Mouse (Mus musculus): Measurements from ENCODE around the gene Rxrb. TPM values are rescaled to one million over a fixed set of nuclear protein-coding genes. Genes with fewer than 3 reads are reported as not detected.
"Not testable (repeated sequence)": the region's sequence is repeated elsewhere in the genome, so short reads cannot be mapped to it uniquely, and the experiment has no call there.

The Rxrb gene
- polyA plus RNA-seq, 1 experiment from 2014 or later = 29.1 TPM

DNA sequence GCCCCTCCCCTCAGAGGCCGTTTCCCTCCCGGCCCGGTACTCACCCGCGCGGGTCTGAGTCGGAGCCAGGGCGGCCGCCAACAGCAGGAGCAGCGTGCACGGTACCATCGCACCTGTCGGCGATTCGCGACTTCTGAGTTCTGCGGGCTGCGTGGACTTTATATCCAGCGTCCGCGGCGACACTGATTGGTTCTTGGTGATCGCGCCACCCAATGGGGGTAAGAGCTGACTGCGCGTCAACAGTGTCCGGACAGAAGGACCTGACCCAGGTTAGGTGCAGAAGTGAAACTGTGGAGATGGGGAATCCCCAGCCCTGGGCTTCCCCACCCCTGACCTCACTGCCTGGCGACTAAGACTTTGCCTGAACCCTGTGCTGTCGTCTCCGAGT lies 31.5 kb upstream of the Rxrb start, which contains the start of gene H2-K1:
TSS of gene H2-K1 (minus strand) at position 198 of the 388 bp plus-strand sequence.
- no peaks in the 10 kb centered on the region for H3K36me3 ChIP-seq (ENCODE audit: control insufficient read depth, insufficient read depth, low read length)
- H3K4me2 ChIP-seq (ENCODE audit: low read depth, low read length) = peak within 1 kb of the TSS; percentile 88
- H3K27me3 ChIP-seq (ENCODE audit: control insufficient read depth, insufficient read depth, low read length) = peaks cover 9% of the 10 kb centered on the region; the same call in 1 of the 2 replicates
- H3K4me1 ChIP-seq (ENCODE audit: control insufficient read depth, insufficient read depth, low read length) = 0 out of 2 replicates have a peak, but pooled peaks cover 2% of the 10 kb centered on the region
- H3K9me3 ChIP-seq (ENCODE audit: control insufficient read depth, low read length) = no peaks in the 10 kb centered on the region
- H3K4me3 ChIP-seq (ENCODE audit: low read depth, low read length) = peak within 1 kb of the TSS; percentile 40
- peak within 1 kb of the TSS; percentile 28; the same call in 1 of the 2 replicates for H3K9ac ChIP-seq (replicated peaks; ENCODE audit: low read depth, low read length)
- under 1% methylated on average over 18 of the region's 30 CpGs for WGBS
- peak; percentile 79 for ATAC-seq (ENCODE audit: low read depth)
- H3K27ac ChIP-seq (ENCODE audit: low read depth, low read length) = no peak within 1 kb of the TSS

DNA sequence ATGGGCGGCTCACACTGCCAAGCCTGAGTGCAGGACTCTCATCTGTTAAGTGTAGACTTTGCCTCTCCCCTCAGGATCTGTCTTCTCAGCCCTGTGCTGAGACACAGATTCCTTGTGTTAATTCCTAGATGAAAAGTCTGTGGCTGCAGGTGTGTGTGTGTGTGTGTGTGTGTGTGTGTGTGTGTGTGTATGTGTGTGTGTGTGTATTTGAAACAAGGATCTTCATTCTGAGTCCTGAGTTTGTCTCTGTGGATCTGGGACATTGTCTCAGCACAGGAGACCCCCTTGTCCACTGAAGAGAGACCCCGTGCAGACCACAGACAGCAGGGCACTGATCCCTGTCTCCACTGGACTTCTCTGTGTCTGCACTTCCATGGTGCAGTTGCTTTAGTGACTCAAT lies 30.8 kb upstream of the Rxrb start:
- not testable (repeated sequence) for H3K4me3 ChIP-seq (ENCODE audit: low read depth, low read length); ATAC-seq (ENCODE audit: low read depth); H3K4me2 ChIP-seq (ENCODE audit: low read depth, low read length); H3K4me1 ChIP-seq (ENCODE audit: control insufficient read depth, insufficient read depth, low read length); H3K27me3 ChIP-seq (ENCODE audit: control insufficient read depth, insufficient read depth, low read length); H3K36me3 ChIP-seq (ENCODE audit: control insufficient read depth, insufficient read depth, low read length); H3K9ac ChIP-seq (replicated peaks; ENCODE audit: low read depth, low read length); H3K27ac ChIP-seq (ENCODE audit: low read depth, low read length); H3K9me3 ChIP-seq (ENCODE audit: control insufficient read depth, low read length)
- 65% methylated on average over 2 of the region's 2 CpGs for WGBS

DNA sequence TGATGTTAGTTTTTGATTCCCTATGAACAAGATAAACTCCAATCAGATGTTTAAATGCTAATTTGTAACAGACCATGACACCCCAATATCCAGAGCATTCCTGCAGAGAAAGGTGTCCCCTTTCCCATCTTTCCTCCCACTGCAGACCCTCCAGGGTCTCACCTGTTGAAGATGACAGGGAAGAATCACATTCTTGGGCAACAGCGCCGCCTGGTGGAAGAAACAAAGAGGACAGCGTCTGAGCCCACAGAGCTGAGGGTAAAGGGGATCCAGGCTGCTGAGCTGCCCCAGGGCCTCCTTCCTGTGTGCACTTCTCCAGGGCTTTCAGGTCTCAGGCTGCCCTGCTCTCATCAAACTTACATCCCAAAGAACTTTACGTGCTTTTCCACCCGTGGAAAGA lies 28.2 kb upstream of the Rxrb start:
- no peaks in the 10 kb centered on the region for H3K9me3 ChIP-seq (ENCODE audit: control insufficient read depth, low read length)
- 7% methylated on average over 5 of the region's 5 CpGs for WGBS

DNA sequence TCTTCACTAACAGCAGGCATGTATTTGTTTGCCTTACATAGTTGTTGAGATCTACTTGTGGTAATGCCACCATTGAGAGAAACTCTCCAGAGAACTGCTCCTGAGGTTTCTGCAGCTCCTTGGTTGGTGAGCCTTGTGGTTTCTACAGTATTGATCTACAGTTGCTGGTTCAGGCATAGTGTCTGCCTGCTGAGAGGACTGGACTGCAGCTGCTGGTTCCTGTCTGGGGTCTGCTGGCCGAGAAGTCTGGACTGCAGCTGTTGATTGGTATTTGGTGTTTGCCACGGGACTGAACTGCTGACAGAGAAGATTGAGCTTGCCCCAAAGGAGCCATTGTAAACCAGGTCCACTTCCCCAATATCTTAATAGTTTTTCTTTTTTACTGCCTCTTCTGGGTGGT lies 25.0 kb upstream of the Rxrb start:
- no peak overlapping the region for H3K4me3 ChIP-seq (ENCODE audit: low read depth, low read length)
- WGBS = 51% methylated on average over 2 of the region's 2 CpGs
- ATAC-seq (ENCODE audit: low read depth) = no peak
- no peaks in the 10 kb centered on the region for H3K36me3 ChIP-seq (ENCODE audit: control insufficient read depth, insufficient read depth, low read length)
- peaks cover 2% of the 10 kb centered on the region; the same call in 1 of the 2 replicates for H3K27me3 ChIP-seq (ENCODE audit: control insufficient read depth, insufficient read depth, low read length)
- no peak overlapping the region for H3K4me2 ChIP-seq (ENCODE audit: low read depth, low read length)
- no peak overlapping the region for H3K27ac ChIP-seq (ENCODE audit: low read depth, low read length)
- H3K9ac ChIP-seq (replicated peaks; ENCODE audit: low read depth, low read length) = no peak overlapping the region
- no peaks in the 10 kb centered on the region for H3K9me3 ChIP-seq (ENCODE audit: control insufficient read depth, low read length)
- H3K4me1 ChIP-seq (ENCODE audit: control insufficient read depth, insufficient read depth, low read length) = no peaks in the 10 kb centered on the region

More for the DNA sequence above, 28.2 kb upstream of the Rxrb start:
- no peak overlapping the region for H3K4me2 ChIP-seq (ENCODE audit: low read depth, low read length)
- H3K27me3 ChIP-seq (ENCODE audit: control insufficient read depth, insufficient read depth, low read length) = peaks cover 9% of the 10 kb centered on the region; the same call in 1 of the 2 replicates
- 0 out of 2 replicates have a peak, but pooled peaks cover 2% of the 10 kb centered on the region for H3K4me1 ChIP-seq (ENCODE audit: control insufficient read depth, insufficient read depth, low read length)
- ATAC-seq (ENCODE audit: low read depth) = no peak
- no peak overlapping the region for H3K27ac ChIP-seq (ENCODE audit: low read depth, low read length)
- no peak overlapping the region for H3K4me3 ChIP-seq (ENCODE audit: low read depth, low read length)
- H3K36me3 ChIP-seq (ENCODE audit: control insufficient read depth, insufficient read depth, low read length) = no peaks in the 10 kb centered on the region
- no peak overlapping the region for H3K9ac ChIP-seq (replicated peaks; ENCODE audit: low read depth, low read length)

DNA sequence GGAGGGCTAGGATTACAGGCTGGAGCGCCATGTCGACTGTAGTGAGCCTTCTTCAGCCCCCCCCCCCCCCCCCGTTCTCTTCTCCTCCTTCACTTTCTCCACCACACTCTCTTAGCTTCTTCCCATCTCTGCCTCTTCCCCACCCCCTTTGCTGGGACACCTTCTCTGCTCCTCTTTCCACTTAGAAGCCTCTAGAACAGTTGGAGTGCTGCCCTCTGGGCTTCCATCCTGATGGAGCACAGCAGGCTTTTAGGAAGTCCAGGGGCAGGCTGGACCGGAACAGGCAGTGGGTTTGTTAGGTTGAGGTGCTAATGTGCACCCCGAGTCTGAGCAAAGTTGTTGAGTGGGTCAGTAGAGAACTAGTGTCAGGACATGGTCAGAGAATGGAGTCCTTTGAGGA lies 21.5 kb upstream of the Rxrb start:
- Histone ChIP-seq H3K4me3 (ENCODE audit: low read depth, low read length) (no peak overlapping the region), H3K4me2 (ENCODE audit: low read depth, low read length) (no peak overlapping the region), H3K4me1 (ENCODE audit: control insufficient read depth, insufficient read depth, low read length) (no peaks in the 10 kb centered on the region), H3K9me3 (ENCODE audit: control insufficient read depth, low read length) (no peaks in the 10 kb centered on the region), H3K9ac (replicated peaks; ENCODE audit: low read depth, low read length) (no peak overlapping the region), H3K27ac (ENCODE audit: low read depth, low read length) (no peak overlapping the region), H3K27me3 (ENCODE audit: control insufficient read depth, insufficient read depth, low read length) (no peaks in the 10 kb centered on the region), H3K36me3 (ENCODE audit: control insufficient read depth, insufficient read depth, low read length) (no peaks in the 10 kb centered on the region)
- 86% methylated on average over 4 of the region's 5 CpGs for WGBS
- no peak for ATAC-seq (ENCODE audit: low read depth)

DNA sequence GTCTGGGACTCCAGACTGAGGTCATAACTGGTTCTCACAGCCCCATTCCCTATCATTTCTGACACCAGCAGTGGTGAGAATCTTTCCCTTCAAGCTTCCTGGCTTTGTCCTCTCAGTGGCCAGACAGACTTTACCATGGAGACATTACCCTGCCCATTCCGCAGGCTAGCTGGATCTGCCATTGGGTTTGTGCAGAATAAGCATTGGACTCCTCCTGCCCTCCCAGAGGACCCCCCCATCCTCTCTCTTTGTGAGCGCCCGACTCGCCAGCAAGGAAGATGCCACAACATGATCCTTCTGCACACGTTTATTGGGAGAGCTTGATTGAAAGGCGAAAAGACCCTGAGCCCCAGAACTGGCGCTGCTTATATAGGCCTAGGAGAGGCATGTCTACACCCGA lies 18.2 kb upstream of the Rxrb start:
- Histone ChIP-seq H3K9me3 (ENCODE audit: control insufficient read depth, low read length) (no peaks in the 10 kb centered on the region), H3K9ac (replicated peaks; ENCODE audit: low read depth, low read length) (no peak overlapping the region), H3K27ac (ENCODE audit: low read depth, low read length) (no peak overlapping the region), H3K36me3 (ENCODE audit: control insufficient read depth, insufficient read depth, low read length) (no peaks in the 10 kb centered on the region), H3K27me3 (ENCODE audit: control insufficient read depth, insufficient read depth, low read length) (no peaks in the 10 kb centered on the region), H3K4me1 (ENCODE audit: control insufficient read depth, insufficient read depth, low read length) (no peaks in the 10 kb centered on the region), H3K4me2 (ENCODE audit: low read depth, low read length) (no peak overlapping the region), H3K4me3 (ENCODE audit: low read depth, low read length) (no peak overlapping the region)
- WGBS = 94% methylated on average over 8 of the region's 8 CpGs
- no peak for ATAC-seq (ENCODE audit: low read depth)

DNA sequence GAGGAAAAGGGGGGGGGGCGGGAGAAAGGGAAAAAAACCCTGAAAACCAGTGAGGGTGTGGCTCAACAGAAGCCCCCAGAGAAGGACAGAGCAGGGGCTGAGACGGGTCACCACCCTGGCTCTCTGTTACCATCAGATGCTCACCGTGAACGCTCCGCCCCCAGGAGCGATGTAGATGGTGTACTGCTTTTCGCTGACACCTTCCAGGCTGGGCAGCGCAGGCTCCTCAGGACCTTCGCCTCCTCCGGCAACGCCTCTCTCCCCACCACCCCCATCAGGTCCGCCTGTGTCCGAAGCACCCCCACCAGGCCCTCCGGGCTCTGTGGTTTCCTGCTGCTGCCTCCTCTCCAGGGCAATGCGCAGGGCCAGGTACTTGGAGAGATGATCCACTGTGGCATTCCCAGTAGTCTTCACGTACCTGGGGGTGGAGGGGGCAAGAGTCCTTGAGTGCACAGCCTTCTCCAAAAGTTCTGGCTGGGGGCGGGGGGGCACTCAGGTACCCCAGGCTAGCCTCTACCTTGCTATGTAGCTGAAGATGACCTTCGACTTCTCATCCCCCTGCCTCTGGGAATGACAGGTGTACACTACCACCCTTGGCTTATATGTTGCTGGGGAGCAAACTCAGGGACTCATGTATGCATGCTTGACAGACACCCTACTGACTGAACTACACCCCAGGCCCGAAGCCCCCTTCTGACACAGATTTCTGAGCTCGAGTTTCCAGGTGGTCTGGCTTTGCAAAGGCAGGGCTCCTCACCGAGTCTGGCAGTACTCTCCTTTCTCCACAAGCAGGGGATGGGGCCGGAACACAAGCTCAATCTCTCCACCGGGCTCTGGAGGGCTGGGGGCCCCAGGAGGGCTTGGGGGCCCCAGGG lies 9.8 kb upstream of the Rxrb start:
- Histone ChIP-seq H3K4me1 (ENCODE audit: control insufficient read depth, insufficient read depth, low read length) (peaks cover 22% of the 10 kb centered on the region), H3K27ac (ENCODE audit: low read depth, low read length) (no peak overlapping the region), H3K9me3 (ENCODE audit: control insufficient read depth, low read length) (no peaks in the 10 kb centered on the region), H3K4me2 (ENCODE audit: low read depth, low read length) (no peak overlapping the region), H3K4me3 (ENCODE audit: low read depth, low read length) (no peak overlapping the region), H3K9ac (replicated peaks; ENCODE audit: low read depth, low read length) (no peak overlapping the region), H3K36me3 (ENCODE audit: control insufficient read depth, insufficient read depth, low read length) (no peaks in the 10 kb centered on the region; the same call in 1 of the 2 replicates), H3K27me3 (ENCODE audit: control insufficient read depth, insufficient read depth, low read length) (no peaks in the 10 kb centered on the region)
- 96% methylated on average over 23 of the region's 23 CpGs for WGBS
- no peak for ATAC-seq (ENCODE audit: low read depth)

DNA sequence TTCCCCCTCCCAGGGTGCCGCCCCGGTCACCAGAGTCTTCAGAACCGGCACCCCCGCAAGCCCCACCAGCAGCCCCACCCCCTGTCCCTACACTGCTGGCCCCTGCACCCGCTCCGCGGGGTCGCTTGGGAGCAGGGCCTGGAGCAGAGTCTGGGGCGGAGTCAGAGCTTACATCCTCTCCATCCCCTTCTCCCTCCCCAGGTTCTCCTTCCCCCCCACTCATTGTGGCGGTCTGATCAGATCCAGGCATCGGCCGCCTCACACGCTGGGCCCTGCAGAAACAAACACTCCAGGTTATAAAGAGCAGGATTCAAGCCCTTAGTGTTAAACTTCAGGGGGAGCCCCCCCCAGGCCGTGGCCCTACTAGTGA lies 9.2 kb upstream of the Rxrb start:
- Histone ChIP-seq H3K4me3 (ENCODE audit: low read depth, low read length) (no peak overlapping the region), H3K27me3 (ENCODE audit: control insufficient read depth, insufficient read depth, low read length) (no peaks in the 10 kb centered on the region), H3K9me3 (ENCODE audit: control insufficient read depth, low read length) (no peaks in the 10 kb centered on the region), H3K27ac (ENCODE audit: low read depth, low read length) (no peak overlapping the region), H3K4me2 (ENCODE audit: low read depth, low read length) (no peak overlapping the region), H3K9ac (replicated peaks; ENCODE audit: low read depth, low read length) (no peak overlapping the region), H3K36me3 (ENCODE audit: control insufficient read depth, insufficient read depth, low read length) (no peaks in the 10 kb centered on the region; the same call in 1 of the 2 replicates), H3K4me1 (ENCODE audit: control insufficient read depth, insufficient read depth, low read length) (peaks cover 28% of the 10 kb centered on the region)
- ATAC-seq (ENCODE audit: low read depth) = no peak
- 95% methylated on average over 14 of the region's 14 CpGs for WGBS

DNA sequence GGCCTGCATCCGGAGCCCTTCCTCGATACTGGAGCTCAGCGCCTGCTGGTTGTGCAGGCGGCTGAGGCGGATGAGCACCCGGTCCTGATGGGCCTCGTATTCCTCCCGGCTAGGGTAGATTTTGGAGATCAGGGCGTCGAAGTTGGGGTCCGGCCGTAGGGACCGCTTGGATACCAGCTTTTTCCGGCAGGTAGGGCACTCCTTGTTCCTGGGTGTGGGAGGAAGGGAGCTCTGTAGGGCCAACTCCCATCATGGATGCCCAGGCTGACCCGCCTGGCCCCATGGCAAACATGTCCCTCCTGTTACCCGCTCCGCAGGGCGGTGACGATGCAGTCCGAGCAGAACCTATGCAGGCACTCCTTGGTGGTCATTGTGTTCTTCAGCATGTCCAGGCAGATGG lies 8.6 kb upstream of the Rxrb start:
- H3K4me1 ChIP-seq (ENCODE audit: control insufficient read depth, insufficient read depth, low read length) = peaks cover 30% of the 10 kb centered on the region
- no peak overlapping the region for H3K4me3 ChIP-seq (ENCODE audit: low read depth, low read length)
- H3K9me3 ChIP-seq (ENCODE audit: control insufficient read depth, low read length) = no peaks in the 10 kb centered on the region
- no peak for ATAC-seq (ENCODE audit: low read depth)
- 98% methylated on average over 20 of the region's 20 CpGs for WGBS
- no peaks in the 10 kb centered on the region for H3K27me3 ChIP-seq (ENCODE audit: control insufficient read depth, insufficient read depth, low read length)
- no peak overlapping the region for H3K27ac ChIP-seq (ENCODE audit: low read depth, low read length)
- H3K36me3 ChIP-seq (ENCODE audit: control insufficient read depth, insufficient read depth, low read length) = no peaks in the 10 kb centered on the region; the same call in 1 of the 2 replicates
- H3K9ac ChIP-seq (replicated peaks; ENCODE audit: low read depth, low read length) = no peak overlapping the region
- no peak overlapping the region for H3K4me2 ChIP-seq (ENCODE audit: low read depth, low read length)

Data from neural tube, embryonic 14.5 days (tissue).